Mouse (Mus musculus): ENCODE measurements around the gene Ltb4r2.

The Ltb4r2 gene

GRCm38 (mm10) chr14:55737086-55737687, 24.0 kb upstream of the Ltb4r2 start:
- no peak for DNase-seq (ENCODE audit: inconsistent ontology term)

GRCm38 (mm10) chr14:55743711-55744110, 17.5 kb upstream of the Ltb4r2 start:
- DNase-seq (ENCODE audit: inconsistent ontology term) = peak; percentile 70

GRCm38 (mm10) chr14:55745180-55745860, 15.9 kb upstream of the Ltb4r2 start, which contains the start of the genes Dhrs1 and Nop9:
TSS of gene Dhrs1 (minus strand) at chr14:55745690.
TSS of gene Nop9 (plus strand) at chr14:55745693.
- DNase-seq (ENCODE audit: inconsistent ontology term) = peak; percentile 91

- DNase-seq (ENCODE audit: inconsistent ontology term) = no peak
Observed at GRCm38 (mm10) chr14:55745861-55746237, 15.4 kb upstream of the Ltb4r2 start.

GRCm38 (mm10) chr14:55747051-55747847, 14.0 kb upstream of the Ltb4r2 start:
- DNase-seq (ENCODE audit: inconsistent ontology term) = no peak

GRCm38 (mm10) chr14:55757566-55757965, 3.7 kb upstream of the Ltb4r2 start:
- DNase-seq (ENCODE audit: inconsistent ontology term) = no peak

- peak; percentile 54 for DNase-seq (ENCODE audit: inconsistent ontology term)
Observed at GRCm38 (mm10) chr14:55758363-55758784, 2.9 kb upstream of the Ltb4r2 start, which contains the start of gene Cideb. TSS of gene Cideb (minus strand) at chr14:55758458.

- DNase-seq (ENCODE audit: inconsistent ontology term) = peak; percentile 67
Observed at GRCm38 (mm10) chr14:55760156-55760555, 1.1 kb upstream of the Ltb4r2 start.

GRCm38 (mm10) chr14:55762001-55762821, 983 bp downstream of the Ltb4r2 start:
- DNase-seq (ENCODE audit: inconsistent ontology term) = peak; percentile 36

- no peak for DNase-seq (ENCODE audit: inconsistent ontology term)
Observed at GRCm38 (mm10) chr14:55763166-55763565, 1.9 kb downstream of the Ltb4r2 start.

GRCm38 (mm10) chr14:55765696-55766095, 4.5 kb downstream of the Ltb4r2 start, which contains the start of gene Ltb4r1:
TSS of gene Ltb4r1 (plus strand) at chr14:55765962.
- no peak for DNase-seq (ENCODE audit: inconsistent ontology term)

- DNase-seq (ENCODE audit: inconsistent ontology term) = peak; percentile 59
Observed at GRCm38 (mm10) chr14:55767519-55768414, 6.5 kb downstream of the Ltb4r2 start.

GRCm38 (mm10) chr14:55768555-55768954, 7.3 kb downstream of the Ltb4r2 start:
- DNase-seq (ENCODE audit: inconsistent ontology term) = no peak

- no peak for DNase-seq (ENCODE audit: inconsistent ontology term)
Observed at GRCm38 (mm10) chr14:55769087-55769703, 8.0 kb downstream of the Ltb4r2 start.

- DNase-seq (ENCODE audit: inconsistent ontology term) = no peak
Observed at GRCm38 (mm10) chr14:55776711-55777110, 15.5 kb downstream of the Ltb4r2 start.

GRCm38 (mm10) chr14:55777176-55777575, 15.9 kb downstream of the Ltb4r2 start:
- DNase-seq (ENCODE audit: inconsistent ontology term) = no peak

GRCm38 (mm10) chr14:55777806-55778205, 16.6 kb downstream of the Ltb4r2 start:
- DNase-seq (ENCODE audit: inconsistent ontology term) = no peak

- DNase-seq (ENCODE audit: inconsistent ontology term) = no peak
Observed at GRCm38 (mm10) chr14:55778686-55779085, 17.5 kb downstream of the Ltb4r2 start.

GRCm38 (mm10) chr14:55779656-55780055, 18.4 kb downstream of the Ltb4r2 start:
- no peak for DNase-seq (ENCODE audit: inconsistent ontology term)

- no peak for DNase-seq (ENCODE audit: inconsistent ontology term)
Observed at GRCm38 (mm10) chr14:55780736-55781135, 19.5 kb downstream of the Ltb4r2 start.

Data from Muller cell, postnatal 12 days (primary cell).